Mouse (Mus musculus): ENCODE data around the gene Kif5a. TPM values are rescaled to one million over a fixed set of nuclear protein-coding genes. Genes with fewer than 3 reads are reported as not detected.
A peak's percentile ranks its signal among the peaks of the same experiment; 100 is the strongest.

Gene Kif5a
- total RNA-seq, 4 experiments from 2014 or later: 0.54 to 1.6 (median 1.2) TPM

DNA sequence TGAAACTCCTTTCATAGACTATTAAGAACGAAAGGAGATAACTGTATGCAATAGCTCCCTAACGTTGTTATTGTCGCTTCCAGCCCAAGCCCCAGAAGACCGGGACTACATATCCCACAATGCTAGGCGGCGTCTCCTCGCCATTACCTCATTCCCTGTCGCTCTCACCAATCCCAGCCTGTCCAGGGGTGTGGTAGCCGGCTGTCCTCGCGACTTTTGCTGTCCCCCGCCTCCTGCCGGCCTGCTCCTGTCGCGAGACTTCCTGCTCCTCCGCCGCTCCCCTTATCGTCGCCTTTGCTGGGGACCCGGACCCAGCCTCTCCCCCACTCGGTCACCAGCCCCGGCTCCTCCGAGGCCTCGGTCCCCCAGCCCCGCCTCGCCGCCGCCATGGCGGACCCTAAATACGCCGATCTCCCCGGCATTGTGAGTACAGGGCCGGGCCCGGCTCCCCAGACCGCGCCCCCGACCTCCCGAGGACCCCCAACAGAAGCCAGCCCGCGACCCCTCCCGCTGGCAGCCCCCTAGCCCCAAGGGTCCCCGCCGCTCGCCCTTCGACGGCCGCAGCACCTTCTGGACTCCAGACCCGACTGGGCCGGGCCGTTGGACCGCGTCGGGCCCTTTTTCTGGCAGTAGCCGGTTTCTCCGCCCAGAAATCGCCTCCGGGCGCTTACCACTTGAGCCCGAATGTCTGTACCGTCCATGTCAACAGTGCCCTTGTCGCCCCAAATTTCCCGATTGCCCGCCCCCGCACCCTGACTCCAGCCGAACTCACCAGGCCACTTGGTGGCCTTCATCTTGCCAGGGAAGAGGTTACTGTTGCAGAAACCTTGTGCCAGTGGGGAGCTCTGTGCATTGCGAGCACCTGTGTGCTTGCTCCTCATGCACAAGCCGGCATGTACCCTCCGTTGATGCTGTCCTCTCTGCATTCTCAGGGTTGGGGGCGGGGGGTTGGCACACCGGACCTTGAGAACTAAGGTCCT is 3.3 kb upstream of the Kif5a start, which contains the start of gene Dctn2:
Dctn2 (plus strand) TSS at position 257 of the 980 bp plus-strand sequence.
- peak; percentile 95 for DNase-seq (ENCODE audit: low spot score)

DNA sequence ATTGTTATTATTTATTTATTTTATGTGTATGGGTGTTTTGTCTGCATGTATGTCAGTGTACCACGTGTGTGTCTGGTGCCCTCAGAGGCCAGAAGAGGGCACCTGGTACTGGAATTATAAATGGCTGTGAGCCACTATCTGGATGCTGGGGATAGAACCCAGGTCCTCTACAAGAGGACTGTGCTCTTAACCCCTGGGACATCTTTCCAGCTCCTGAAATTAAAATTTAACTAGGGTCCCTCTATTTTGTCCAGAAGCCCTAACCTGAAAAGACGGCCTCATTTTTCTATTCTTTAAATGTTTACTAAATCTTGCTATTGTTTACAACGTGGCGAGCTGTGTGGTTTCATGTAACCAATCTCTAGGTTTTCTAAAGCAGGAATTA is 2.6 kb upstream of the Kif5a start:
- DNase-seq (ENCODE audit: low spot score): no peak

- no peak for DNase-seq (ENCODE audit: low spot score)
These were observed 1.8 kb upstream of the Kif5a start for GRCm38 (mm10) chr10:127264971-127265370.

GRCm38 (mm10) chr10:127264336-127264735 is 1.2 kb upstream of the Kif5a start:
- DNase-seq (ENCODE audit: low spot score): no peak

DNA sequence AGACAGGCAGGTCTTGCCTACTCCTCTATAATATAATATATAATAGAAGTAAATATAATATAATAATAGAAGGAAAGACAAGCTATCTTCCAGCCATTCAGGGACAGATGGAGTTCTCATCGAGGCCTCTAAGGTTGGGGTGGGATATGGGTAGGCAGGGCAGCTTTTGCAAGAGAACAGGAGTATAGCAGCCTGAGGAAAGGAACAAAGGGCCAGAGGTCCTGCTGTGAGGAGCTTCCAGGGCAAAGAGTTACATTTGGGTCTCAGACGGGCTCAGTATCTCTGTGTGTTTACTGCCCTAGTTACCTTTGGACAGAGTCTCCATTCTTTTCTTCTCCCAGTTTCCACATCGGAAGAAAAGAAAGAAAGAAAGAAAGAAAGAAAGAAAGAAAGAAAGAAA is 483 bp upstream of the Kif5a start:
- no peak for DNase-seq (ENCODE audit: low spot score)

- DNase-seq (ENCODE audit: low spot score): no peak
These were observed 1.2 kb downstream of the Kif5a start for GRCm38 (mm10) chr10:127261706-127262547.

DNA sequence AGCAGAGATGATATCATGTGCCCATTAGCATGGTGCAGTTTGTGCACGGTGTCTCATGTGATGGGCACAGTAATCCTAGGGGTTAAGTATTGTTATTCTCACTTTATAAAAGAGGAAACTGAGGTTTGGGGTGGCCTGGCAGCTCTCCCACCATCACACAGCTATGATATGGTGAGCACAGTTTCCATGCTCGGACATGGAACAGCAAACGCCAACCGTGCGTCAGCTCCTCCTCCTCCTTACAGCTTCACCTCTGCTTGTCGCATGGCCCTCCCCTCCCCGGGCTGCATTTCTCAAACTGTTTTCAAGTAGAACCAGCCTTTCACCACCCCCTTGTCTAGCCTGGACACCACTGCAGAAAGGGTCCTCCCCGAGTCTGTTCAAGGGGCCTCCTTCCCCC is 4.7 kb downstream of the Kif5a start:
- no peak for DNase-seq (ENCODE audit: low spot score)

DNA sequence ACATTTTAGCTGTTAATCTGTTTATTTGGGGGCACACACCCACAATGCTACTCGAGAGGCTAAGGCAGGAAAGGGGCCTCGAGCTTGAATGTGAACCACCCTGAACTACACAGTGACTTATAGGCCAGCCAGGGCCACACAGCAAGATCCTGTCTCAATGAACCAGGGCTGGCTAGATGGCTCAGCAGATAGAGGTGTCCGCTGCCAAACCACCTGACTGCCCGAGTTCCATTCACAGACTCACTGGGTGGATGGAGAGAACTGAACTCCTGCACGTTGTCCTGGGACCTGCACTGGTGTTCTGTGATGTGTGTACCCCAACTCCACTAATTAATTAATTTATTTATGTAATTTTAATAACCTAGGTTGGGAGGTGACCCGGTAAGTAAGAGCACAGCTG is 5.4 kb downstream of the Kif5a start:
- no peak for DNase-seq (ENCODE audit: low spot score)

DNA sequence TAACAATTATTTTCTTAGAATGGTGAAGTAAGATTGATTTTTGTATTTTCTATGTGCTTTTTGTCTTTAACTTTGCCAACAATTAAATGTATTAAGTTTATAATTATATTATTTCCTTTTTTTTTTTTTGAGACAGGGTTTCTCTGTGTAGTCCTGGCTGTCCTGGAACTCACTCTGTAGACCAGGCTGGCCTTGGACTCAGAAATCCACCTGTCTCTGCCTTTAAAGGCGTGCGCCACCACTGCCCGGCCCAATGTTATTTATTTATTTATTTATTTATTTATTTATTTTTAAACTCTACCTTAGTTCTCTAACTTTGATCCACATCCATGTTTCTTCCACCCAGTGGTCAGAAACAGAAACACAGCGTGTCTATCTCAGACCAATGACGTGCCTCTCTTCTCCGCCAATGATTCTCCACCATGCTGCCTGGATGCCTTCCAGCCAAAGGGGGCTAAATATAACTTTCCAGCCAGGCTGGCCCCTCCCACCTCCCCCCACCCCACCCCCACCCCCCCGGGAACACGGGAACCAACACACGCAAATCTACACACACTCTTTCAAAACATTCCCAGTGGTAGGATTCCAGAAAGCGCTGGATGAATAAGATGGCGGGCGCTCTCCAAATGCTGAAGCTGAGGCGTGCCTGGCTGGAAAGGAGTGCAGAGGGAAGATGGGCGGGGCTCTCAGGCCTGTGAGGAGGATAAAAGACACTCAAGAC is 7.4 kb downstream of the Kif5a start:
- DNase-seq (ENCODE audit: low spot score): peak; percentile 50

DNA sequence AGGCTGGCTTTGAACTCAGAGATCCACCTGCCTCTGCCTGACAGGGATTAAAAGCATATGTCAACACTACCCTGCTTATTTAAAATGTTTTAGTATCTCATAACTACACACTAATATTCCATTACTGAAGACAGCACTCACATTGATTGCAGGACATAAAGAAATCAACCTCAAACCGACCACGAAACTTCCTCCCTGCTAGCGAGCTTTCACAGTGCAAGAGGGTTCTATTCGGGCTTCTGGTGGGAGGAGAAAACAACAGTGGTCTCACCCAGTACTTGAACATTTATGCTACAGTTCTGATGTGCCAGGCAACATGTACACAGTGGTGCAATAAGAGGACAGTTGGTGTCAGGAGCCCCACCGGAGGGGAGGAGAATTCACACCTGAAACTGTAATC is 12.3 kb downstream of the Kif5a start:
- no peak for DNase-seq (ENCODE audit: low spot score)

GRCm38 (mm10) chr10:127238241-127238824 is 24.8 kb downstream of the Kif5a start:
- no peak for DNase-seq (ENCODE audit: low spot score)

DNA sequence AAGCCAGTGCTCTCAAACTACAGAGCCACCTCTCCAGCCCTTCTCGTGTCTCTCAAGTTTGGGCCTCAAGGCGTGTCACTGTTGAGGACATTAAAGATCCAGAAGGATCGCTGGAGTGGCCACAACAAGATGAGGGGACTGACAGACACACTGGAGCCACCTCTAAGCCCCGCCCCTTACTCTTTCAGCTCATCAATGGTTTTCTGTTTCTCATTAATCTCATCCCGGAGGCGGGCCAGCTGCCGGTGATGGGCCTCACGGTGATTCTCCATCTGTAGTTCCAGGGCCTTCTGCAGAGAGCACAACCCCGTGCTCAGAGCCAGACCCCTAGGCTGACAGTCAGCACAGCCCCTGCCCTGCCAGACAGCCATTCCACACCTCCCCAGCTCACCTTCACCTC is 26.6 kb downstream of the Kif5a start:
- DNase-seq (ENCODE audit: low spot score): no peak

DNA sequence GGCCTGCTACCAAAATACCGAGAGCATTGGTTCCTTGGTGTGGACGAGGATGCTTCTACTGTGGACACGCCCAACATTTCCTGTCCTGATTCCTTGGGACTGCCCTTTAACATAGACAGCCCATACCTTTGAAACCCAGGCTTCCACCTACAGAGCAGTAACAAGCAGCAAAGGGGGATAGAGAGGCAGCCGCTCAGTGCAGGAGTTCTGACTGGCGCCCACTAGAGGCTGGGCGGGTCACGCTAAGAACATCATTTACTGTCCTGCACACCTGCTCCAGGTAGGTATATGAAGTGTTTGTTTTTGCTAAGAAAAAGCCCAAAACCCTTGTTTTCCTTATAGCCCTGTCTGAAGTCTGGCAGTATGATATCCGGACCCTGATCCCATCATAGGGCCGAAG is 30.0 kb downstream of the Kif5a start:
- DNase-seq (ENCODE audit: low spot score): no peak

DNA sequence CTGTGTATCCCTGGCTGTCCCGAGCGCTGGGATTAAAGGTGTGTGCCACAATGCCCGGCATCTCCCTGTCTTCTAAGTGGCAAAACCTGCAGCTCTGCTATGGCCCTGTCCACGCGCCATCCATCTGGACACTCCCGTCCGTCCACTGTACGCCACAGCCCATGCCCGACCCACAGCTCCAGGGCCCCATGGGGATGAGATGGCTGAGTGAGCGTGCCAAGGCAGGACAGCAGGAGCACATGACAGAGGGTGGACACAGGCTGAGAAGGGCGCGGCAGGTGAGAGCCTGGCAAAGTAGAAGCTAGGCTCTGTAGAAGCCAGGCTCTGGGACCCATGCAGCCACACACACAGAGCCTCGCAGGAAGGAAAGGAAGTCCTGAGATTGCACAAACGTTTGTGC is 31.4 kb downstream of the Kif5a start:
- no peak for DNase-seq (ENCODE audit: low spot score)

DNA sequence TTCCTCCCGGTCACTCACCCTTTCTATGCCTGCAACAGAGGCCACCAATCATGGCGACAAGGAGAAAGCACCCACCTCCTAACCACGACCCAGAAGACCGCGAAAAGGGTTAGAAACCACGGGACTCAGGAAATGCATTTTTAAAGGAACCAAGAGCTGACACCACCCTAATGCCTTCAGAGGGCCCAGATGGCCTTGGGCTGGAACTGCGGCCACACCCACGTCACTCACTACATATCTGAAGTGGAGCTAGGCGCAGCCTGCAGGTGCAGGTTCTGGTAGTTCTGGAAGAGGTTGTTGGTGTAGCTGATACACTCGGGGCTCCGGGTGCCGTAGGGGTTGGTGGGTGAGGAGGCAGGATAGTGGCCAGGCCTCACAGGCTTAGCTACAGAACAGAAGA is 32.5 kb downstream of the Kif5a start:
- no peak for DNase-seq (ENCODE audit: low spot score)

GRCm38 (mm10) chr10:127228897-127229296 is 34.3 kb downstream of the Kif5a start:
- peak; percentile 87 for DNase-seq (ENCODE audit: low spot score)

GRCm38 (mm10) chr10:127227163-127227562 is 36.0 kb downstream of the Kif5a start:
- no peak for DNase-seq (ENCODE audit: low spot score)

DNA sequence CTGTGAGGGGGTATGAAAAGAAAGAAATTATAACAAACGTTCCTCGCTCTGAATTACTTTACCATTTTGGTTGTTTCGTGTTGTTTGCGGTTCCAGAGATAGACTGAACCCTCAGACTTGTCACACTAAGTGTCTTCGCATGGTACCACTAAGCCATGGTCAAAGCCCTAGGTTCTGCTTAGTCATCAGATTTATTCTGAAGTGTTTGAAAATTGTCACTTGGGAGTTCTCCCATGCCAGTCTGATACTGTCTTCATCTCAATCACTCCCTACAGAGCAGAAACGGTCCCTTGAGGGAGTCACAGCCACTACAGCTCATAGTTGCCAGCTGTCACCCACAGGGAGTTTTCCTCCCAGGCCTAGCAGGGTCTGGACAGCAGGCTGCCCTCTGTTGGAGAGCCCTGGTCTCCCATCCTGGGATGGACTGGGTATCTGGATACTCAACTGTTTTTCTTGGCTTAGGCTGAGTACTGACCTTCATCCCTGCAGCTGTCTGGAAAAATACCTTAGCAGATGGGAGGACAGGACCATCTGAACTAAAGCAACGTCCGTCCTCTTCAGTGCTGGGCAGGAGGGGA is 36.7 kb downstream of the Kif5a start:
- no peak for DNase-seq (ENCODE audit: low spot score)

DNA sequence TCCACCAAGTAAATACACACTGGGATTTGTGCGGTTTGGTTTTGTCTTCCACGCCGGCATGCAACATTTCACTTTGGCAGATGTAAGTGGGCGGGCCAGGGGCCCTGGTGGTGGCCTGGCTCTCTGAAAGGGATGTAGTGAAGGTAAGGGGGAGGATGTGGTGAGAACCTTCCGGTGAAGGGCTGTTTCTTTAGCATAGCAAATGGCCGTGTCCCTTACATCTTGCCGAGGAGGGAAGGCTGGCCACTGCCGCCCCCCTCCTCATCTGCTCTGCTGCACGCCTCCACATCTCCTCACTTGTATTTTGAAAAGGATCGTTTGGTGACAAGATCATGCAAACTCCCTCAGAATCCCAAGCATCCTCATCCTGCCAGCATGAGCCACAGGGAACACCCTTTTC is 37.4 kb downstream of the Kif5a start:
- DNase-seq (ENCODE audit: low spot score): no peak

DNA sequence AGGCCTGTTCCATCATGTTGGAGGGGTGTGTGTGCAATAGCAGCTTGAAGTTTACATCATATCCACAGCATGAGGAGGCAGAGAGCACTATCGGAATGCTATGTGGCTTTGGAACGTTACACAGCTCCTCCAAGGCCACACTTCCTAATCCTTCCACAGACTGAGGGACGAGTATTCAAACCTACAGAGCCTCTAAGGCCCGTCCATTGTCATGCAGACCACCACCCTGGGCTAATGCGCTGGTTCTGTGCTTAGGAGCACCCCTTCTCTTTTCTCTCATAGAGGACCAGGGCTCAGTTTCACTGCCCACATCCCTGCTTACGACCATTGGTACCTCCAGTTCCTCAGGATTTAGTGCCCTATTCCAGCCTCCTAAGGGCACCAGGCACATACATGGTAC is 37.9 kb downstream of the Kif5a start:
- DNase-seq (ENCODE audit: low spot score): no peak

DNA sequence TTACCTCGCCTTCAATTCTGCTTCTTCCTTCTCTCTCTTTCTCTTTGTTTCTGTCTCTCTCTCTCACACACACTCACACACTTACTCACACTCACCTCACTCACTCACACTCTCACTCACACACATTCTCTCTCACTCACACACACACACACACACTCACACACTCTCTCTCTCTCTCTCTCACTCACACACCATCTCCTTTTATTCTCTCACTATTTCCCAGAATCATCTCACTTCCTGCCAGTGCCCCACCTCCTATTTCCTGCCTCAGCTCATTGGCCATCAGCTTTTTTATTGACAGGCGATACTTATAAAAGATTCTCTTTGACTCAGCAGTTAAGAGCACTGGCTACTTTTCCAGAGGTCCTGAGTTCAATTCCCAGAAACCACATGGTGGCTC is 44.8 kb downstream of the Kif5a start:
- no peak for DNase-seq (ENCODE audit: low spot score)
